Mouse (Mus musculus): Measurements from ENCODE around the gene Epb41l4b. TPM values are rescaled to one million over a fixed set of nuclear protein-coding genes. Genes with fewer than 3 reads are reported as not detected.

Epb41l4b gene
- polyA plus RNA-seq, 1 experiment from 2014 or later, result 4.5 TPM

DNA sequence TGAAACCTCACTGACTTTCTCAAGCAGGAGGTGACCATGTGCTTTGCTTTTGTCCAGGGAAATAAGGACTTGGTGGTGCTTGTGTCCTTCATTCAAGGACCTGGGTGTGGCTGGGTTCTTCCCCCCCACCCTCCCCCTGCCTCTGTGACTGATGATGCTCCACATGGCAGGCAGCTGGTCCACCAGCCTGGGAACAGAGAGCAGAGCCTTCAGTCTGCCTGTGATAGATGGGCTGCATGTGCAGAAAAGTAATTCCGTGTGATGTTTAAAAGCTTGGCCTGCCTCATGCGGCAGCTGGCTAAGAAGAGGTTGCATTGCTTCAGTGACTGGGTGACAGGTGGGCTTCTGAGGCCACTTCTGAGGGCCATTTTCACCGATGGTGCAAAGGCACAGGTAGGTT, 140.5 kb downstream of the Epb41l4b start:
- no peak overlapping the region for H3K27ac ChIP-seq (replicated peaks)
- 30% methylated on average over 3 of the region's 3 CpGs for WGBS
- no peak for ATAC-seq (ENCODE audit: low FRiP score)

DNA sequence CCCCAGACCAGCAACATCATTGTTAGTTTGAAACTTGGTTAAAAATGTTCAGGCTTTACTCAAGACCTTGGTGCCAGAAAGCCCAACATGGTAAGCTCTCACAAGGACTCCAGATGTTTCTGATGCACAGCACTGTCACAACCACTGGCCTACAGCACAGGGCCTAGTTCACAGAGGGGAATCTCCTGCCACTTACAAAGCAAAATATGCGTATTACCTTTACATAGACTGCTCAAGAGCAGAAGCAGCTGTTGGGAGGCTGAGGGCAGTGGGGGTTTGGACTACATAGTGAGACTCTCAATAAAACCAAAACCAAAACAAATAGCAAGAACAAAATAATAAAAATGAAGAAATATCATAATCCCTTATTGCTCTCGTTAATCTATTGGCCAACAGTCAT, 141.8 kb downstream of the Epb41l4b start:
- ATAC-seq (ENCODE audit: low FRiP score), result no peak
- Histone ChIP-seq H3K4me3 (replicated peaks) (no peak overlapping the region), H3K27me3 (replicated peaks) (no peaks in the 10 kb centered on the region), H3K36me3 (0 out of 2 replicates have a peak, but pooled peaks cover 3% of the 10 kb centered on the region), H3K27ac (replicated peaks) (no peak overlapping the region), H3K4me2 (no peak overlapping the region), H3K4me1 (no peaks in the 10 kb centered on the region), H3K9me3 (replicated peaks) (no peaks in the 10 kb centered on the region), H3K9ac (replicated peaks) (no peak overlapping the region)
- WGBS, result 93% methylated on average over 2 of the region's 2 CpGs

More for the DNA sequence above, 140.5 kb downstream of the Epb41l4b start:
- no peak overlapping the region for H3K4me3 ChIP-seq (replicated peaks)
- H3K9ac ChIP-seq (replicated peaks), result no peak overlapping the region
- no peaks in the 10 kb centered on the region for H3K9me3 ChIP-seq (replicated peaks)
- H3K36me3 ChIP-seq, result peaks cover 4% of the 10 kb centered on the region
- H3K27me3 ChIP-seq (replicated peaks), result no peaks in the 10 kb centered on the region
- H3K4me2 ChIP-seq, result no peak overlapping the region
- H3K4me1 ChIP-seq, result no peaks in the 10 kb centered on the region

DNA sequence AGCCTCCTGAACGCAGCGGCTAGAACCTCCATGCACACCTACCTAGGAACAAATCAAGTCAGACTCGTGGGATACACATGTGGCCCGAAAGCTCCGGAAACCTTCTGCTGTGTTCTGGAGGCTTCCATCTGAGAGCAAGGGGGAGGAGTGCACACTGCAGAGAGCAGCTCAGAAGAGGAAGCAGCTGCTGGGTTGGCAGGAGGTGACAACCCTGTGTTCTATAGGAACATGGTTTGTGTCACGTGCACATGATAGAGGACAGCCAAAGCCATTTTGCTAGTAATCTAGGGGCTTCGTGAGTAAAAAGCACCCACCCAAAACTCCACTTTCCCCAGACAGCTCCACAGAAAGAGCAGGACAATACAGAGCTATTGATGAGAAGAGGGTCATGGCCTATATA, 149.9 kb downstream of the Epb41l4b start:
- Histone ChIP-seq H3K27ac (replicated peaks) (no peak overlapping the region), H3K4me3 (replicated peaks) (no peak overlapping the region), H3K27me3 (replicated peaks) (0 out of 2 replicates have a peak, but pooled peaks cover 7% of the 10 kb centered on the region), H3K9me3 (replicated peaks) (no peaks in the 10 kb centered on the region), H3K4me2 (no peak overlapping the region), H3K36me3 (0 out of 2 replicates have a peak, but pooled peaks cover 4% of the 10 kb centered on the region), H3K9ac (replicated peaks) (no peak overlapping the region), H3K4me1 (peaks cover 11% of the 10 kb centered on the region)
- 85% methylated on average over 7 of the region's 7 CpGs for WGBS
- no peak for ATAC-seq (ENCODE audit: low FRiP score)

DNA sequence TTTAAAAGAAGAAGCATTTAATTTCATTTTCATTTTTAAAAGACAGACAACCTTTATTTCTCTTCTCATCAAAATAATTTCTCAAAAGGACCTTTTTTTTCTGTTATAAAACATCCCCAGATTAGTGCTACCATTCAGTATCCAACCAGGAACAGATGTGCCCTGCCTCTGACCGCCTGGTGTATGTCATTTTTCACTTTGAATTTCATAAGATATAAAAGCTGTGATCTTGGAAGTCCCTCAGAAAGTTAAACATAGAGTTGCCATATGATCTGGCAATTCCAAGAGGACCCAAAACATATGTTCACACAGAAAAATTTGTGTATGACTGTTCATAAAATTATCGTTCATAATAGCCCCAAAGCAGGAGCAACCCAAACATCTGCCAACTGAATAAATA, 151.3 kb downstream of the Epb41l4b start:
- Histone ChIP-seq H3K36me3 (0 out of 2 replicates have a peak, but pooled peaks cover 8% of the 10 kb centered on the region), H3K4me1 (peaks cover 22% of the 10 kb centered on the region), H3K4me3 (replicated peaks) (no peak overlapping the region), H3K27ac (replicated peaks) (no peak overlapping the region), H3K27me3 (replicated peaks) (0 out of 2 replicates have a peak, but pooled peaks cover 7% of the 10 kb centered on the region), H3K4me2 (no peak overlapping the region), H3K9ac (replicated peaks) (no peak overlapping the region), H3K9me3 (replicated peaks) (no peaks in the 10 kb centered on the region)
- 83% methylated on average over 2 of the region's 2 CpGs for WGBS
- ATAC-seq (ENCODE audit: low FRiP score), result no peak

DNA sequence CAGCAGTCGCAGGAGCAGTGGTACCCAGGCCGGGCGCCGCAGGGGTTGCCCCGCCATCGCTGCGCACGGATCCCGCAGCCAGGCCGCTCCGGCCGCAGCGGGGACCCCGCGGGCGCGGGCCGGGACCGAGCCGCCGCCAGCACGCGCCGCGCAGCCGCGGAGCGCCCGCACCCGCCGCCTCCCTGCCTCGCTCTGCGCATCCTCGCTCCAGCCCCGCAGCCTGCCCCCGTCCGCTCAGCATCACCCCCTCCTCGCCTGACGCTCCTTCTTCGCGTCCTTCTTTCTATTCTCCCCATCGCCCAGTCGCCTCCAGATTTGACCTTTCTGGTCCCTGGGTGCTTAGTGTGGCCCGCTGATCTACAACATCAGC, 153.0 kb downstream of the Epb41l4b start, which contains the start of gene Frrs1l:
Gene Frrs1l, minus strand, starts transcription at position 177 of the 370 bp plus-strand sequence.
- peak within 1 kb of the TSS; percentile 69 for H3K4me3 ChIP-seq (replicated peaks)
- H3K9me3 ChIP-seq (replicated peaks), result no peaks in the 10 kb centered on the region
- WGBS, result under 1% methylated on average over 21 of the region's 44 CpGs
- peaks cover 25% of the 10 kb centered on the region for H3K4me1 ChIP-seq
- ATAC-seq (ENCODE audit: low FRiP score), result peak; percentile 92
- H3K9ac ChIP-seq (replicated peaks), result peak within 1 kb of the TSS; percentile 75
- H3K27ac ChIP-seq (replicated peaks), result peak within 1 kb of the TSS; percentile 89
- H3K36me3 ChIP-seq, result 0 out of 2 replicates have a peak, but pooled peaks cover 4% of the 10 kb centered on the region
- H3K27me3 ChIP-seq (replicated peaks), result 0 out of 2 replicates have a peak, but pooled peaks cover 7% of the 10 kb centered on the region
- H3K4me2 ChIP-seq, result peak within 1 kb of the TSS; percentile 81

DNA sequence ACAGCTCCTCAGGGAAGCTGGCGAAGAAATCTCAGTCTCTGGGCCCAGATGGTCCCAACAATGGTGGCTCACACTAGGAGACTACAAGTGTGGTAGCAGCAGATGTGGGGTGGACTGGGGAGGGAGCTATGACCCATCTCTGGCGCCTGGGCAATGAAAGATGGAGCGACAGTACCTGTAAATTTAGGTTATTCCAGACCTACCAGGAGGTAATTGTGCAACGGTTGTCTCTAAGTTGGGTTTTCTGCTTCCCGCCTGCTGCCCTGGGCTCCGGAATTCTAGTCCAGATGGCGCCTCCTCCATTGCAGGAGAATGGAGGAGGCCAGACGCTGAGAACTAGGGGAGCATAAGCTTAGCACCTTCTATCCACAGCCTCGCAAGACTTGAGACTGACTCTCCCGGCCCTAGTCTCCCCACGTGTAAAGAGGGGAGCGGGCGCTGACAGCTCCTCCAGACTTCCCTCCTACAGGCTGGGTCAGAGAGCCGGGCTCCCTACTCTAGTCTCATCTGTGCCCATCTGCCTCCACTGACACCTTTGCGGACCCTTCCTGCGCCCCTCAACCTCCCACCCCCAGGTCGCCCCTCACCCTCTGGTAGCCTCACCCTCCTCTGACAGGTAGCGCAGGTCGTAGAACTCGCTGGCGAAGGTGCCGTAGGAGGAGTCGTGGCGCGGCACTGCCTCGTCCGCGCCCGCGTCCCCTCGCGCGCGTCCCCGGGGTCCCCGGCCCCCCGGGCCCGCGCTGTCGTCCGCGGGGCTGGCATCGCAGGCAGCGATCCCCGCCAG, 153.6 kb downstream of the Epb41l4b start:
- Histone ChIP-seq H3K4me3 (replicated peaks) (peak overlapping the region; percentile 69), H3K9ac (replicated peaks) (peak overlapping the region; percentile 75), H3K9me3 (replicated peaks) (no peaks in the 10 kb centered on the region), H3K27me3 (replicated peaks) (0 out of 2 replicates have a peak, but pooled peaks cover 7% of the 10 kb centered on the region), H3K36me3 (0 out of 2 replicates have a peak, but pooled peaks cover 4% of the 10 kb centered on the region), H3K4me2 (peak overlapping the region; percentile 81), H3K4me1 (peaks cover 25% of the 10 kb centered on the region), H3K27ac (replicated peaks) (peak overlapping the region; percentile 89)
- ATAC-seq (ENCODE audit: low FRiP score), result peak; percentile 83
- WGBS, result 2% methylated on average over 45 of the region's 45 CpGs

DNA sequence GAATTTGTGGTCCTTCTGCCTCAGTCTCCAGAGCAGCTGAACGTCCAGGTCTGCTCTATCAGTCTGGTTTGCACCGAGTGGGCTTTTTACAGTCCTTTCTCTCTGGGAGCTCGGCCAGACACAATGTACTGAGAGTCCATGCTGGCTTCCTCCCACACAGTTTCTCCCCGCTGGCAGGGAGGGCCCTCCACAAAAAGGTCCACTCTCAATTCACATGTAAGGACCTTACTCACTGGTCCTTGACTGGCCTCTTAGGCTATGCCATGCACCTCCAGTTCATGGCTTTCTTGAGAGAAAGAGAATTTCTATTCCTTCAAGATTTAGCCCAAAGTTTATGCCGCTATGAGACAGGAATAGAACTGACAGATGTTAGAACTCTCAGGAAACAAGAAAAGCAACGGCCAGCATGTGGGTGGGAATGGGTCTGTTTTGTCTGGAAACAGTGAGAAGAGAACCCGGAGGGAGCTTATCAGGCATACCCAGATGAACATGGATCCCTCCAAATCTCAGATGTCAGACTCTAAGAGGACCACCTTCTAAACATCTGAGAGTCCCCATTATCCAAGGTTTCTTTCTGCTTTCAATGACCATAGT, 177.6 kb downstream of the Epb41l4b start:
- WGBS, result 83% methylated on average over 7 of the region's 7 CpGs
- H3K36me3 ChIP-seq, result peaks cover 49% of the 10 kb centered on the region
- H3K27me3 ChIP-seq (replicated peaks), result no peaks in the 10 kb centered on the region
- ATAC-seq (ENCODE audit: low FRiP score), result no peak
- H3K4me1 ChIP-seq, result peaks cover 5% of the 10 kb centered on the region; the same call in 1 of the 2 replicates
- no peaks in the 10 kb centered on the region for H3K9me3 ChIP-seq (replicated peaks)
- no peak overlapping the region for H3K27ac ChIP-seq (replicated peaks)
- no peak overlapping the region for H3K9ac ChIP-seq (replicated peaks)
- no peak overlapping the region for H3K4me2 ChIP-seq
- H3K4me3 ChIP-seq (replicated peaks), result no peak overlapping the region

DNA sequence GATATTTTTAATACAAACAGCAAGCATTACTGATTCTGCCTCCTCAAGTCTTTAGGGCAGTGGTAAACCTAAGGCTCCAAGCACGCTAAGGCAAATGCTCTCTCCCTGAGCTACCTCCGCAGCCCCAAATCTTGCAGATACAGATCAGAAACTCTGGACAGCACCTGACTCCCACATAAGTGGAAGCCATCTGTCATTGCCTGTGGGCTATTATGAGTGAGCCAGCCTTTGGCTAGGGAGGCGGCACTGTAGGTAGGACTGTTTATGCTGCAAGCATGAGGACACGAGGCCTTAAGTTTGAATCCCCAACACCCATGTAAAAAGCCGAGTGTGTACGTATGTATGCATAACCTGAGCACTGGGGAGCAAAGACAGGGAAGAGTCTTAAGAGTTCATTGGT, 179.6 kb downstream of the Epb41l4b start:
- H3K27me3 ChIP-seq (replicated peaks), result no peaks in the 10 kb centered on the region
- no peak overlapping the region for H3K4me3 ChIP-seq (replicated peaks)
- no peak for ATAC-seq (ENCODE audit: low FRiP score)
- no peaks in the 10 kb centered on the region for H3K4me1 ChIP-seq
- H3K9ac ChIP-seq (replicated peaks), result no peak overlapping the region
- WGBS, result 92% methylated on average over 6 of the region's 6 CpGs
- H3K4me2 ChIP-seq, result no peak overlapping the region
- no peak overlapping the region for H3K27ac ChIP-seq (replicated peaks)
- no peaks in the 10 kb centered on the region for H3K9me3 ChIP-seq (replicated peaks)
- peaks cover 56% of the 10 kb centered on the region for H3K36me3 ChIP-seq

DNA sequence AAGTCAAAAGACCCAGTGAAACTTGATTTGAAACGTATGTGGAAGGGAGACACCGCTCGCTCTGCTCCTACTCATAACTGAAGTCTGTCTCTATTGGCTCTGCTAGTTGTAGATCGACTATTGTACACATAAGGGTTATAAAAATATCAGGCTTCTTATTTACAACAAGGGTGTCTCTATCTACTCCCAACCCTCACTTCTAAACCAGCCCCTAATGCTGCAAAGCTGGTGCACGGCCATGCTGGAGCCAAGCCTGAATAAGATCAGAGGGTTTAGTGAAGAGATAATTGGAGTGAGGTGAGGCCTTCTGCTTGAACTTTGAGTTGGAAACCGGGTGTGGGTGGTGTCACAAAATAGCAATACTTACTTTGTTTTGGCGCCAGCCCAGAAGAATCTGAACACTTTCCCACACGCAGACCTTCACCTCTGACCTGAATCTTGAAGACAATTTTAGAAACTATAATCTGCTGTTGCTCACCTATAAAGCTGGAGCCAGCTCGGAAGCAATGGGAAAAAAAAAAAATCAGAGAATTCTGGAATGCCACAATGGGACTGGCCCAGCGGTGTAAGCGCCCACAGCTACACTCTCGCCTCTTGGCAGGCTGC, 181.8 kb downstream of the Epb41l4b start:
- no peaks in the 10 kb centered on the region for H3K4me1 ChIP-seq
- H3K27me3 ChIP-seq (replicated peaks), result no peaks in the 10 kb centered on the region
- 90% methylated on average over 12 of the region's 12 CpGs for WGBS
- peaks cover 38% of the 10 kb centered on the region for H3K36me3 ChIP-seq
- H3K9ac ChIP-seq (replicated peaks), result no peak overlapping the region
- H3K27ac ChIP-seq (replicated peaks), result no peak overlapping the region
- H3K4me2 ChIP-seq, result no peak overlapping the region
- no peak for ATAC-seq (ENCODE audit: low FRiP score)
- H3K9me3 ChIP-seq (replicated peaks), result no peaks in the 10 kb centered on the region
- no peak overlapping the region for H3K4me3 ChIP-seq (replicated peaks)

DNA sequence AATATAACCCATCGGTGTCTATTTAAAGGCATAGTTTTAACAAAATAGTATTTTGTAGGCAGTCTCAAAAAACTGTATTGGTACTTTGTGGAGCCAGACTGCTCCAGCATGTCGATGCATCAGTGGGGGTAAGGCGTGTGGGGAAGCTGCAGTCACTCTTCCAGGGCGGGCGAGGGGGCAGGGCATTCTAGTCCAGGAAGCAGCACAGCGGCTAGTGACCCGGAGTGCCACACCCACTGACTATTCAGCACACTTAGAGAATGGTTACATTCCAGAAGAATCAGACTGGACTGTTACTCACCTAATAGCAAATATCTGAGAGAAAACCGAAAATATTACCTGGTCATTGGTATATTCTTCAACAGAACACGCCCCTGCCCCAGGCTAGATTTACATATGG, 185.7 kb downstream of the Epb41l4b start:
- no peak overlapping the region for H3K4me3 ChIP-seq (replicated peaks)
- 60% methylated on average over 9 of the region's 9 CpGs for WGBS
- no peak overlapping the region for H3K4me2 ChIP-seq
- no peaks in the 10 kb centered on the region for H3K4me1 ChIP-seq
- no peak for ATAC-seq (ENCODE audit: low FRiP score)
- H3K27me3 ChIP-seq (replicated peaks), result no peaks in the 10 kb centered on the region
- no peak overlapping the region for H3K27ac ChIP-seq (replicated peaks)
- H3K9ac ChIP-seq (replicated peaks), result no peak overlapping the region
- H3K9me3 ChIP-seq (replicated peaks), result no peaks in the 10 kb centered on the region
- H3K36me3 ChIP-seq, result peaks cover 24% of the 10 kb centered on the region

DNA sequence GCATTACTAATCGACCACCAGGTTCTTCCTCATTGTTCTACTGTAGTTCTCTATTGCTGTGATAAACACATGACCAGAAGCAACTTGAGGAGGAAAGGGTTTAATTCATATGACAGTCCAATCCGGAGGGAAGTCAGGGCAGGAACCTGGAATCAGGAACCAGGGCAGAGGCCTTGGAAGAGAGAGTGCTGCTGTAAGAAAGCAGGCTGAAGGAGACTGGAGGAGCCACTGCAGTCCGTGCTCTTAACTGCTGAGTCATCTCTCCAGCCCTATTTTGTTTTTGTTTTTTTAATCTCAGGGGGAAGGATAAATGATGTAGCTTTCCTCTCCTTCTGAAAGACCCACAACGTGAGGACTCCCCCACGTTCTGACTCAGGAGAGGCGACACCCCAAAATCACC, 190.0 kb downstream of the Epb41l4b start:
- Histone ChIP-seq H3K4me1 (no peaks in the 10 kb centered on the region), H3K4me3 (replicated peaks) (no peak overlapping the region), H3K4me2 (no peak overlapping the region), H3K36me3 (no peaks in the 10 kb centered on the region), H3K9me3 (replicated peaks) (no peaks in the 10 kb centered on the region), H3K27ac (replicated peaks) (no peak overlapping the region), H3K9ac (replicated peaks) (no peak overlapping the region), H3K27me3 (replicated peaks) (no peaks in the 10 kb centered on the region)
- WGBS, result 62% methylated on average over 5 of the region's 6 CpGs
- no peak for ATAC-seq (ENCODE audit: low FRiP score)
